Mouse (Mus musculus) kidney, embryonic 14.5 days (tissue): ENCODE measurements around the gene Ntn3. TPM values are rescaled to one million over a fixed set of nuclear protein-coding genes. Genes with fewer than 3 reads are reported as not detected.

Source experiments
- ATAC-seq: fragments of 200-750 bp; cut with Nextera tagmentation; 2 replicates; pipeline ENCODE4 v1.8.0; 2017; ENCODE audit warnings: moderate number of reproducible peaks, mild to moderate bottlenecking, moderate TSS enrichment, moderate library complexity; ENCODE audit not compliant: low FRiP score, low TSS enrichment
- H3K27ac ChIP-seq: fragments of 300-500 bp; sonication (generic); 2 replicates; pipeline ENCODE4 v1.5.1; 2014; ENCODE audit warnings: low read depth, mild to moderate bottlenecking, low read length, moderate library complexity, mixed read lengths
- H3K27me3 ChIP-seq: fragments of 300-500 bp; sonication (generic); 2 replicates; pipeline ENCODE4 v1.6.1; 2014; ENCODE audit warnings: mild to moderate bottlenecking, low read length; ENCODE audit not compliant: control insufficient read depth, insufficient read depth
- H3K36me3 ChIP-seq: fragments of 300-500 bp; sonication (generic); 2 replicates; pipeline ENCODE4 v1.6.1; 2014; ENCODE audit warnings: low read length, mixed read lengths; ENCODE audit not compliant: control insufficient read depth, insufficient read depth
- H3K4me1 ChIP-seq: fragments of 300-500 bp; sonication (generic); 2 replicates; pipeline ENCODE4 v1.6.1; 2014; ENCODE audit warnings: low read length, mixed read lengths; ENCODE audit not compliant: control insufficient read depth, insufficient read depth
- H3K4me2 ChIP-seq: fragments of 300-500 bp; sonication (generic); replicated peaks from 2 replicates; pipeline ENCODE4 v1.6.1; 2014; ENCODE audit warnings: low read depth, mild to moderate bottlenecking, low read length
- H3K4me3 ChIP-seq: fragments of 300-500 bp; sonication (generic); 2 replicates; pipeline ENCODE4 v1.5.1; 2014; ENCODE audit warnings: mild to moderate bottlenecking, low read length
- H3K9ac ChIP-seq: fragments of 300-500 bp; sonication (generic); 2 replicates; pipeline ENCODE4 v1.6.1; 2014; ENCODE audit warnings: low read depth, mild to moderate bottlenecking, low read length, moderate library complexity
- H3K9me3 ChIP-seq: fragments of 300-500 bp; sonication (generic); 2 replicates; pipeline ENCODE4 v1.6.1; 2016; ENCODE audit warnings: low read length; ENCODE audit not compliant: control insufficient read depth
- WGBS: fragments of 180-500 bp; shearing (Covaris S2); extraction: QIAGEN DNeasy Blood & Tissue Kit; methylation state at CpG from one replicate; pipeline ENCODE4 v1.1.7; 2014; 5-methylcytosine and 5-hydroxymethylcytosine counted together
- microRNA-seq: library from miRNA; unstranded; fragments of <30 nt; microRNA quantifications from one replicate; pipeline ENCODE4, GENCODE M21; 2016
- polyA plus RNA-seq: library from polyadenylated mRNA; unstranded; fragments of >200 nt; fragmentation: Nextera tagmentation; extraction: Ambion mirVana; gene quantifications from 2 replicates; pipeline ENCODE4 v1.2.1, GENCODE M21; 2014

Ntn3 gene
- polyA plus RNA-seq, 1 experiment from 2014 or later, result 5.3 TPM

- no peaks in the 10 kb centered on the region for H3K9me3 ChIP-seq
- H3K4me3 ChIP-seq, result no peak overlapping the region
- H3K27me3 ChIP-seq, result no peaks in the 10 kb centered on the region
- no peak overlapping the region for H3K4me2 ChIP-seq
- no peak for ATAC-seq
- peaks cover 8% of the 10 kb centered on the region; the same call in 1 of the 2 replicates for H3K4me1 ChIP-seq
- no peak overlapping the region for H3K27ac ChIP-seq
- H3K9ac ChIP-seq, result no peak overlapping the region
- H3K36me3 ChIP-seq, result peaks cover 10% of the 10 kb centered on the region; the same call in 1 of the 2 replicates
- 64% methylated on average over 3 of the region's 3 CpGs for WGBS
Observed at GRCm38 (mm10) chr17:24154463-24154862, 54.9 kb downstream of the Ntn3 start.

Small RNA genes within 50 kb of the gene (microRNA-seq; reads per million reads assigned to microRNA genes)
- gene Mir5134 (2.1 reads per million, percentile 3 among the genes with 10 or more reads in this experiment), gene Mir6965 (not detected)

Other genes with a start within 250 kb of the Ntn3 start
- gene Prss30, start 229.0 kb downstream of the Ntn3 start, polyA plus RNA-seq, result 0.26 and 0.30 TPM in 2 replicates
- 0.59 and 0.91 TPM in 2 replicates for gene Prss22, start 211.4 kb downstream of the Ntn3 start, polyA plus RNA-seq
- not detected in 2 replicates for gene Prss27, start 171.4 kb downstream of the Ntn3 start, polyA plus RNA-seq
- 46.2 and 65.1 TPM in 2 replicates for gene Kctd5, start 136.0 kb downstream of the Ntn3 start, polyA plus RNA-seq
- gene Pdpk1, start 58.6 kb downstream of the Ntn3 start, polyA plus RNA-seq, result 29.3 and 44.0 TPM in 2 replicates
- 33.0 and 37.5 TPM in 2 replicates for gene Amdhd2, start 45.8 kb downstream of the Ntn3 start, polyA plus RNA-seq
- gene Atp6v0c, start 39.8 kb downstream of the Ntn3 start, polyA plus RNA-seq, result 528 and 578 TPM in 2 replicates
- 5.0 and 8.2 TPM in 2 replicates for gene Tbc1d24, start 4.0 kb downstream of the Ntn3 start, polyA plus RNA-seq
- gene Tedc2, start 11.3 kb upstream of the Ntn3 start, polyA plus RNA-seq, result 13.4 and 14.8 TPM in 2 replicates
- gene Ccnf, start 42.0 kb upstream of the Ntn3 start, polyA plus RNA-seq, result 43.9 and 66.6 TPM in 2 replicates
- gene Abca17, start 141.5 kb upstream of the Ntn3 start, polyA plus RNA-seq, result not detected in 2 replicates
- 10.0 and 13.1 TPM in 2 replicates for gene Abca3, start 142.4 kb upstream of the Ntn3 start, polyA plus RNA-seq
- 306 and 312 TPM in 2 replicates for gene Rnps1, start 205.0 kb upstream of the Ntn3 start, polyA plus RNA-seq
- 114 and 120 TPM in 2 replicates for gene Eci1, start 217.1 kb upstream of the Ntn3 start, polyA plus RNA-seq
- 2.5 and 2.8 TPM in 2 replicates for gene Dnase1l2, start 233.6 kb upstream of the Ntn3 start, polyA plus RNA-seq